Mouse (Mus musculus) hindbrain, embryonic 16.5 days (tissue): Measurements from ENCODE around the gene Grap2. TPM values are rescaled to one million over a fixed set of nuclear protein-coding genes. Genes with fewer than 3 reads are reported as not detected.

Source experiments
- ATAC-seq: fragments of 200-750 bp; cut with Nextera tagmentation; 2 replicates; pipeline ENCODE4 v1.8.0; 2017; ENCODE audit warnings: moderate TSS enrichment, moderate library complexity
- H3K27ac ChIP-seq: fragments of 300-500 bp; sonication (generic); 2 replicates; pipeline ENCODE4 v1.5.1; 2014; ENCODE audit warnings: low read depth, mild to moderate bottlenecking, control low read depth, low read length, moderate library complexity
- H3K27me3 ChIP-seq: fragments of 300-500 bp; sonication (generic); replicated peaks from 2 replicates; pipeline ENCODE4 v1.6.1; 2014; ENCODE audit warnings: low read length; ENCODE audit not compliant: control insufficient read depth, insufficient read depth
- H3K36me3 ChIP-seq: fragments of 300-500 bp; sonication (generic); 2 replicates; pipeline ENCODE4 v1.6.1; 2014; ENCODE audit warnings: mild to moderate bottlenecking, low read length, moderate library complexity, mixed read lengths; ENCODE audit not compliant: control insufficient read depth, insufficient read depth
- H3K4me1 ChIP-seq: fragments of 300-500 bp; sonication (generic); 2 replicates; pipeline ENCODE4 v1.6.1; 2014; ENCODE audit warnings: low read depth, low read length; ENCODE audit not compliant: control insufficient read depth, insufficient read depth
- H3K4me2 ChIP-seq: fragments of 300-500 bp; sonication (generic); 2 replicates; pipeline ENCODE4 v1.6.1; 2014; ENCODE audit warnings: mild to moderate bottlenecking, low read length, control low read depth, moderate library complexity
- H3K4me3 ChIP-seq: fragments of 300-500 bp; sonication (generic); 2 replicates; pipeline ENCODE4 v1.5.1; 2014; ENCODE audit warnings: mild to moderate bottlenecking, low read length, control low read depth, moderate library complexity
- H3K9ac ChIP-seq: fragments of 300-500 bp; sonication (generic); 2 replicates; pipeline ENCODE4 v1.6.1; 2014; ENCODE audit warnings: low read depth, mild to moderate bottlenecking, control low read depth, low read length, moderate library complexity
- H3K9me3 ChIP-seq: fragments of 300-500 bp; sonication (generic); 2 replicates; pipeline ENCODE4 v1.6.1; 2014; ENCODE audit warnings: mild to moderate bottlenecking, low read length, moderate library complexity; ENCODE audit not compliant: control insufficient read depth
- WGBS: fragments of 180-500 bp; shearing (Covaris S2); extraction: QIAGEN DNeasy Blood & Tissue Kit; methylation state at CpG from one replicate; pipeline ENCODE4 v1.1.7; 2014; 5-methylcytosine and 5-hydroxymethylcytosine counted together
- polyA plus RNA-seq: library from polyadenylated mRNA; unstranded; fragments of >200 nt; fragmentation: Nextera tagmentation; extraction: Ambion mirVana; gene quantifications from 2 replicates; pipeline ENCODE4 v1.2.1, GENCODE M21; 2015

Gene Grap2
- polyA plus RNA-seq, 1 experiment from 2014 or later: 0.31 TPM

DNA sequence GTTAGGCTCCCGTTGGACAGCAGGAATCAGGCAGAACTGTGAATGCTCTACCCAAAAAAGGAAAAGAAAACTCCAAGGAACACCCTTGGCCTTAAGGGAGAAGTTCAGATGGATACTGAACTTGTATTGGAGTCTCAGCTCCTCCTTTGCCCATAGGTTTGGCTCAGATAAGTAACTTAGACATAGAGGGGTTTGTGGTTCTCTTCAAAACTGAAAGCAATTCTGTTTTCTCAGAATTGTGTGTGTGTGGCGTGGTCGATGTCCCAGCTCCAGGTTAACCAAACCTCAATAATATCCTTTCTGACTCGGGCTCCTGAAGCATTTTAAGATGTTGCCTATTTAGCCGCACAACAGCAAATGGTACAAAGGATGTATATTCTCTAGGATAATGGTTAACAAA lies 18.2 kb downstream of the Grap2 start:
- no peak for ATAC-seq
- Histone ChIP-seq H3K4me1 (peaks cover 2% of the 10 kb centered on the region; the same call in 1 of the 2 replicates), H3K4me2 (no peak overlapping the region), H3K27ac (no peak overlapping the region), H3K9ac (no peak overlapping the region), H3K4me3 (no peak overlapping the region), H3K36me3 (no peaks in the 10 kb centered on the region), H3K27me3 (no peaks in the 10 kb centered on the region), H3K9me3 (no peaks in the 10 kb centered on the region)
- WGBS: 95% methylated on average over 5 of the region's 5 CpGs

DNA sequence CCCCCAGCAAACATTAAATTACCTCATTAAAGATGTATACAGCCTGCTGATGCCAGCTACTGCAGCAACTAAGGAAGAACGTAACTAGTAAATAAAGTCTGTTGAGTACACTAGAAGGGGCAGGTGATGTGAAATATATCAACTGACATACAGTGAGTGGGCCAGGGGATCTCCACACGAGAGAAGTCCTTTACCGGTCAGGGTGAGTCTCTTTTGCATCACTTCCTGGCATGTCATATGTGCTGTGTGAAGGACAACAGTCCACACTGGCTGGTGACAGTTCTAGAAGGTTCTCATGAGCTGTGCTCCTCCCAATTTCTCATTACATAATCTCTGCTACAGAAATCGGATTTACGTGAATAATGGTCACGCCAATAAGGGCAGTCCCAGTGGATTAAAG lies 20.3 kb downstream of the Grap2 start:
- no peak overlapping the region for H3K4me3 ChIP-seq
- H3K9me3 ChIP-seq: no peaks in the 10 kb centered on the region
- no peak overlapping the region for H3K9ac ChIP-seq
- no peak for ATAC-seq
- peaks cover 2% of the 10 kb centered on the region; the same call in 1 of the 2 replicates for H3K4me1 ChIP-seq
- H3K27ac ChIP-seq: no peak overlapping the region
- no peaks in the 10 kb centered on the region for H3K36me3 ChIP-seq
- H3K4me2 ChIP-seq: no peak overlapping the region
- WGBS: 80% methylated on average over 6 of the region's 6 CpGs
- H3K27me3 ChIP-seq: no peaks in the 10 kb centered on the region

GRCm38 (mm10) chr15:80593877-80594276 lies 21.5 kb downstream of the Grap2 start:
- Histone ChIP-seq H3K4me3 (no peak overlapping the region), H3K4me1 (peaks cover 2% of the 10 kb centered on the region; the same call in 1 of the 2 replicates), H3K36me3 (no peaks in the 10 kb centered on the region), H3K9ac (no peak overlapping the region), H3K27ac (no peak overlapping the region), H3K4me2 (no peak overlapping the region), H3K27me3 (no peaks in the 10 kb centered on the region), H3K9me3 (no peaks in the 10 kb centered on the region)
- ATAC-seq: no peak
- 60% methylated on average over 5 of the region's 5 CpGs for WGBS

- H3K9ac ChIP-seq: no peak overlapping the region
- H3K9me3 ChIP-seq: no peaks in the 10 kb centered on the region
- no peak for ATAC-seq
- no peaks in the 10 kb centered on the region for H3K27me3 ChIP-seq
- 66% methylated on average over 12 of the region's 12 CpGs for WGBS
- no peak overlapping the region for H3K4me3 ChIP-seq
- no peak overlapping the region for H3K4me2 ChIP-seq
- H3K36me3 ChIP-seq: no peaks in the 10 kb centered on the region
- peaks cover 6% of the 10 kb centered on the region for H3K4me1 ChIP-seq
- H3K27ac ChIP-seq: no peak overlapping the region
These were observed 26.4 kb downstream of the Grap2 start for GRCm38 (mm10) chr15:80598750-80599149.

DNA sequence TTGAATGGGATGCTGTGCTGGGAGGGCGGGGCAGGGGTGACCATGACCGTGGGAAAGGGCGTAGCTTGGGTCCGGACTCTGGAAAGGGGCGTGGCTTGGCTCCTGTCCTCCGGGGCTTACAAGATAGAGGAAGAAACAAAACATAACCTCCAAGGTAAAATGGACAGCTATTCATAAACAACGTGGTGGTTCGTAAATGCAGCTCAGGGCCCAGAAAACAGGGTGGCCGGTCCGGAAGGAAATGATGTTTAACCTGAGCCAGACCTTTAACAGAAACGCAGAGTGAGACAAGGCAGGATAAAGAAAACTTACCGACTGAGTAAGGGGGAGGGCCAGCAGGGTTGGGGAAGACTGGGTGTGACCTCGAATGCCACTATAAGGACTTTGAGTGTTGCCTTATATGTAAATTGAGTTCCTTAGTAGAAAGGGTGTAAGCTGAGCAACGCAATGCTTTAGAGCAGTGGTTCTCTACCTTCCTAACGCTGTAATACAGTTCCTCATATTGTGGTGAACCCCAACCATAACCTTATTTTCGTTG lies 26.9 kb downstream of the Grap2 start:
- no peak for ATAC-seq
- H3K4me2 ChIP-seq: no peak overlapping the region
- H3K27me3 ChIP-seq: no peaks in the 10 kb centered on the region

DNA sequence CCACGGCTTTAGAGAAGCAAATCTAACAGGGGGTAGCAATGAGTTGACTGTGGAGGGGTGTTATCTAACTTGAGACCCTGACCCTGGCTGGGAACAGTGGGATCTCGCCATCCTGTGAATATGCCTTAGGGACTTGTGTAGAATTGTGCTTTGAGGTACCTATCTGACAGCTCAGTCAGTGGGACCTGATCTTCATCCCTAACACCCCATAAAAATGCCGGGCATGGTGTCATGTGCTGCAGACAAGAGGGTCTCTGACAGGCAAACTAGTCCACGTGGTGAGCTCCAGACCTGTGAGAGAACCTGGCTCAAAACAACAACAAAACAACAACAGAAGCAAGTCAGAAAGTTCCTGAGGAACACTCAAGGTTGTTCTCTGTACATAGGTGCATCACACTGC lies 27.4 kb downstream of the Grap2 start:
- Histone ChIP-seq H3K9me3 (no peaks in the 10 kb centered on the region), H3K27ac (no peak overlapping the region), H3K4me1 (peaks cover 6% of the 10 kb centered on the region), H3K27me3 (no peaks in the 10 kb centered on the region), H3K36me3 (no peaks in the 10 kb centered on the region), H3K9ac (no peak overlapping the region), H3K4me2 (no peak overlapping the region), H3K4me3 (no peak overlapping the region)
- WGBS: 88% methylated on average over 4 of the region's 4 CpGs
- ATAC-seq: no peak

More for the DNA sequence above, 26.9 kb downstream of the Grap2 start:
- H3K9ac ChIP-seq: no peak overlapping the region
- no peak overlapping the region for H3K4me3 ChIP-seq
- H3K36me3 ChIP-seq: no peaks in the 10 kb centered on the region
- no peak overlapping the region for H3K27ac ChIP-seq
- WGBS: 52% methylated on average over 16 of the region's 16 CpGs
- H3K4me1 ChIP-seq: peaks cover 6% of the 10 kb centered on the region
- no peaks in the 10 kb centered on the region for H3K9me3 ChIP-seq

- H3K27ac ChIP-seq: no peak overlapping the region
- H3K4me3 ChIP-seq: no peak overlapping the region
- no peak overlapping the region for H3K4me2 ChIP-seq
- WGBS: 39% methylated on average over 7 of the region's 7 CpGs
- H3K36me3 ChIP-seq: no peaks in the 10 kb centered on the region
- no peak for ATAC-seq
- peaks cover 4% of the 10 kb centered on the region for H3K4me1 ChIP-seq
- no peak overlapping the region; the same call in 1 of the 2 replicates for H3K9ac ChIP-seq
- H3K9me3 ChIP-seq: no peaks in the 10 kb centered on the region
- H3K27me3 ChIP-seq: no peaks in the 10 kb centered on the region
These were observed 29.1 kb downstream of the Grap2 start for GRCm38 (mm10) chr15:80601456-80601855.

DNA sequence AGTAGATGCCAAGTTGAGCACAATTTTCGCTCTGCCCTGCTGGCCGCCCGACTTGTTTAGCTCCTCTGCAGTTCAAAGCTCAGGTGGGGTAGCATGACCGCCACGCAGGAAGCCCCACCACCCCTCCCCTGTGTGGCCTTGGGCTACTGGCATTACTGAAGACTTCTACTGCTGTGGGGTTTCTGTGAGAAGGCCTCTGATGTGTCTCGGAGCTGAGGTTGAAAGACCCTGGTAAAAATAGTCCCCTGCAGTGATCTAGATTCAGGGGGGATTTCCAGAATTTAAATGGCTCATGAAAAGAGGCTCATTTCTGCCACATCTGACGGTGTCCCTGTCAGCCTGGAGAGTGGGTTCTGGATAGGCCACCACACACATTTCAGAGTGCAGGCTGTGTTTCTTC lies 30.1 kb downstream of the Grap2 start:
- Histone ChIP-seq H3K27me3 (no peaks in the 10 kb centered on the region), H3K9ac (no peak overlapping the region), H3K27ac (no peak overlapping the region), H3K4me1 (peaks cover 4% of the 10 kb centered on the region), H3K36me3 (no peaks in the 10 kb centered on the region), H3K4me2 (no peak overlapping the region), H3K9me3 (no peaks in the 10 kb centered on the region), H3K4me3 (no peak overlapping the region)
- WGBS: 51% methylated on average over 7 of the region's 7 CpGs
- no peak for ATAC-seq

DNA sequence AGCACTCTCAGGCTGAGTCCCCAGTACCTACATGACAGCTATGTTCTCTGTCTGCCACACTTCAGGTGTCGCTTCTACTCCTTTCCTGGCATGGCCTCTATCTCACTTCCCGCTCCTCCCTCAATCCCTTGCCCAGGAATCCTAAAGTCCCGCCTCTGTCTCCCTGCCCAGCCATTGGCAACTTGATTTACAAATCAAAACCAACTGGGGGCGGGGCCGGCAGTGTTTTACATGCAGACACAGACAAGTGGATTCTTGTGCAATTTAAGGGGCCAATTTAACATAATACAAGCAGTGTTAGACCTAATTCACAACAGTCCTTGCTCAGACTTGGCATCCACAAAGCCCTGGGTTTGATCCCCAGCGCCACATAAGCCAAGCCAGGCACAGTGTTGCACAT lies 31.6 kb downstream of the Grap2 start:
- ATAC-seq: no peak
- Histone ChIP-seq H3K9ac (no peak overlapping the region), H3K27me3 (no peaks in the 10 kb centered on the region), H3K4me2 (no peak overlapping the region), H3K36me3 (no peaks in the 10 kb centered on the region), H3K4me1 (peaks cover 4% of the 10 kb centered on the region), H3K27ac (no peak overlapping the region), H3K4me3 (no peak overlapping the region), H3K9me3 (no peaks in the 10 kb centered on the region)
- WGBS: 91% methylated on average over 6 of the region's 6 CpGs

DNA sequence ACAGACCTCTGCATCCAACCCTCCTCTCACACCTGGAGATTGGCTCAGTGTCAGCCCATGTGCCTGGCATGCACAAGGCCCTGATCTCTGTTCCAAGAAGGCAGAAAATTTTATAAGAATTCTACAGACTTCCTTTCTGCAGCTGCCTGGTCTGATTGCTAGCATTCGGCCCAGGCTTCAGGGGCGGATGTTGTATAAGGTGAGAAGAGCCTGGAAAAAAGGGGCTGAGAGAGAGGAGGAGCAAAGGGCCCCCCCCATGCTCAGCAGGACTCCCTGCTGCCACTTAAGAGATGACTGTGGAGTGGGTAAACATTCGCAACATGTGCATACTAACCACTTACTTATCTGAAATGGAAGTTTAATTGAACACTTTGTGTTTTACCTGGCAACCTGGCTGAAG lies 35.6 kb downstream of the Grap2 start:
- ATAC-seq: no peak
- H3K27ac ChIP-seq: no peak overlapping the region
- H3K36me3 ChIP-seq: no peaks in the 10 kb centered on the region
- H3K27me3 ChIP-seq: no peaks in the 10 kb centered on the region
- H3K9ac ChIP-seq: no peak overlapping the region
- no peak overlapping the region for H3K4me2 ChIP-seq
- WGBS: 92% methylated on average over 3 of the region's 3 CpGs
- no peaks in the 10 kb centered on the region for H3K4me1 ChIP-seq
- H3K9me3 ChIP-seq: no peaks in the 10 kb centered on the region
- no peak overlapping the region for H3K4me3 ChIP-seq
